In the genomic region with DNA sequence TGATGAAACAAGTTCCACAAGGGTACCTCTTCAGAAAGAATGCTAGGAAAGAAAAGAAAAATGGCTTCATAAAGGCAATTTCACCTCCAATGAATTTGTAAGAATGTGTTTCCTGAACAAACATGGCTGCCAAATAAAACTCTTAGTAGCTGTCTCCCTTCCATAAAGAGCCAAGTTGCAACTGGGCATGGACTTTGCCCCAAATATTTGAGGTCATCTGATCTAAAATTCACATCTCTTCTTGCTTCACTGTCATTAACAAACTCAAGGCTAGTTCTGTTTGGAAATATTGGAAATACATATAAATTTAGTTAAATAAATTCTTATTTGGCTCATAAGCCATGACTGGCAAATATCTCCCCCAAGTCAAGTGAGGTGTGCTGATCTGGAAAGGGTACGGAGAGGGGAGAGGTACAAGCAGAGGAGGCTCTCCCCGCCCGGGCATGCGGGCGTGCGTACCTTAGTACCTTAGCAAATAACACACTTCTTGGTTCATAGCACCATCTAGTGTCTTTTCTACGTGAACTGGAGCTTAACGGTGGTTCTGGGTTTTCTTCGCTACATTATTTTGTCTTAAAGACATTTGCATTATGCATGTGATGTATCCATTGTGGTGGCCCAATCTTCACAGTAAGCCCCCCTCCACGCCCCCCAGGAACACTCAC, we compare ENCODE assay signal across 8 mouse cellular contexts.
DNase-seq lines count a peak whose midpoint lies in the region; ATAC-seq and TF ChIP-seq lines count a peak whose summit lies in the region.

No protein-coding gene starts in this region.

- peak; percentile 50 for DNase-seq in gastrocnemius, adult 2 months
- DNase-seq in gastrocnemius, postnatal 14 days, result no peak
- peak; percentile 65 for DNase-seq in CD4-positive helper T cell, adult 2 months (ENCODE audit: low read depth, low spot score)
- peak; percentile 44 for DNase-seq in c-Kit-positive CD71-positive TER-119-positive erythroid progenitor cells, embryonic 14.5 days (ENCODE audit: low spot score)
- DNase-seq in left cerebral cortex, postnatal 14 days (ENCODE audit: low spot score in 2 of 2), result peak; percentile 29 to 58

- H3K9ac ChIP-seq in hindbrain, embryonic 12.5 days, result no peak overlapping the region
- no peak overlapping the region for H3K9ac ChIP-seq in neural tube, embryonic 12.5 days

- H3K27ac ChIP-seq in gastrocnemius, adult 2 months, result peak overlapping the region; percentile 53
- H3K27ac ChIP-seq in hindbrain, embryonic 12.5 days, result no peak overlapping the region
- H3K27ac ChIP-seq in neural tube, embryonic 12.5 days, result no peak overlapping the region

- H3K27me3 ChIP-seq in hindbrain, embryonic 12.5 days, result no peaks in the 10 kb centered on the region
- H3K27me3 ChIP-seq in neural tube, embryonic 12.5 days (replicated peaks), result no peaks in the 10 kb centered on the region

- ATAC-seq in hindbrain, embryonic 12.5 days (ENCODE audit: low FRiP score), result peak; percentile 61
- peak; percentile 57; the same call in 1 of the 2 replicates for ATAC-seq in neural tube, embryonic 12.5 days (ENCODE audit: low FRiP score, low read depth)
- ATAC-seq in erythroblast, adult 5-6 weeks (replicated peaks; ENCODE audit: low FRiP score, poor library complexity, severe bottlenecking), result no peak

- no peaks in the 10 kb centered on the region for H3K9me3 ChIP-seq in hindbrain, embryonic 12.5 days (replicated peaks)
- no peaks in the 10 kb centered on the region for H3K9me3 ChIP-seq in neural tube, embryonic 12.5 days

- H3K4me1 ChIP-seq in hindbrain, embryonic 12.5 days, result no peaks in the 10 kb centered on the region
- H3K4me1 ChIP-seq in neural tube, embryonic 12.5 days, result no peaks in the 10 kb centered on the region

- peaks cover 4% of the 10 kb centered on the region; the same call in 1 of the 2 replicates for H3K36me3 ChIP-seq in hindbrain, embryonic 12.5 days
- peaks cover 16% of the 10 kb centered on the region for H3K36me3 ChIP-seq in neural tube, embryonic 12.5 days

- H3K4me3 ChIP-seq in gastrocnemius, adult 2 months, result no peak overlapping the region
- no peak overlapping the region for H3K4me3 ChIP-seq in hindbrain, embryonic 12.5 days
- H3K4me3 ChIP-seq in neural tube, embryonic 12.5 days, result no peak overlapping the region

- WGBS in hindbrain, embryonic 12.5 days, result 29% methylated on average over 10 of the region's 10 CpGs
- 42% methylated on average over 10 of the region's 10 CpGs for WGBS in neural tube, embryonic 12.5 days

- TF ChIP-seq CTCF in gastrocnemius, adult 2 months (IDR thresholded peaks at IDR 0.05), result peak; percentile 74

- intact Hi-C loops in gastrocnemius, adult 2 months (cut with DNase I), result loop anchor here (5.0 kb wide), 2 partner anchors 287 to 318 kb away; a partner anchor contains a TSS
- intact Hi-C loops in gastrocnemius, postnatal 14 days (cut with DNase I; ENCODE audit: low total_unique reads), result loop anchor here (5.0 to 10.0 kb wide), 2 partner anchors 152 to 420 kb away; no protein-coding TSS in a partner anchor
- intact Hi-C loops in left cerebral cortex, postnatal 14 days (cut with DNase I), result loop anchor here (5.0 kb wide), 2 partner anchors 383 to 583 kb away; no protein-coding TSS in a partner anchor

- H3K4me2 ChIP-seq in hindbrain, embryonic 12.5 days (replicated peaks), result no peak overlapping the region
- no peak overlapping the region for H3K4me2 ChIP-seq in neural tube, embryonic 12.5 days (replicated peaks)
